Mouse (Mus musculus) brain, adult 2 months (tissue): ENCODE data around the gene Ceacam1.
A peak's percentile ranks its signal among the peaks of the same experiment; 100 is the strongest.
"Not testable (repeated sequence)": the region's sequence is repeated elsewhere in the genome, so short reads cannot be mapped to it uniquely, and the experiment has no call there.

Source experiments
- DNase-seq: peaks from one replicate; pipeline ENCODE4 v3.0.0; 2011; ENCODE audit warnings: low read depth, low spot score

Gene Ceacam1

GRCm38 (mm10) chr7:25439978-25440815 lies 37.2 kb downstream of the Ceacam1 start:
- no peak for DNase-seq

GRCm38 (mm10) chr7:25439124-25439822 lies 38.1 kb downstream of the Ceacam1 start:
- DNase-seq: no peak

GRCm38 (mm10) chr7:25436704-25437103 lies 40.7 kb downstream of the Ceacam1 start:
- no peak for DNase-seq

- no peak for DNase-seq
These were observed 41.2 kb downstream of the Ceacam1 start for GRCm38 (mm10) chr7:25436226-25436625.

- no peak for DNase-seq
These were observed 41.9 kb downstream of the Ceacam1 start for GRCm38 (mm10) chr7:25435546-25435851.

GRCm38 (mm10) chr7:25434654-25435545 lies 42.5 kb downstream of the Ceacam1 start:
- DNase-seq: no peak

GRCm38 (mm10) chr7:25433781-25434560 lies 43.4 kb downstream of the Ceacam1 start:
- DNase-seq: no peak

GRCm38 (mm10) chr7:25433007-25433541 lies 44.3 kb downstream of the Ceacam1 start:
- DNase-seq: peak; percentile 65

- no peak for DNase-seq
These were observed 45.0 kb downstream of the Ceacam1 start for GRCm38 (mm10) chr7:25432381-25432780.

- DNase-seq: no peak
These were observed 47.3 kb downstream of the Ceacam1 start for GRCm38 (mm10) chr7:25429886-25430784.

GRCm38 (mm10) chr7:25428321-25428720 lies 49.1 kb downstream of the Ceacam1 start:
- DNase-seq: no peak

GRCm38 (mm10) chr7:25427144-25427543 lies 50.3 kb downstream of the Ceacam1 start:
- no peak for DNase-seq

- not testable (repeated sequence) for DNase-seq
These were observed 51.0 kb downstream of the Ceacam1 start for GRCm38 (mm10) chr7:25426380-25426779.

- DNase-seq: peak; percentile 91
These were observed 53.0 kb downstream of the Ceacam1 start for GRCm38 (mm10) chr7:25424429-25424828.

- DNase-seq: peak; percentile 33
These were observed 55.0 kb downstream of the Ceacam1 start for GRCm38 (mm10) chr7:25422286-25422841.

- DNase-seq: no peak
These were observed 57.5 kb downstream of the Ceacam1 start for GRCm38 (mm10) chr7:25419943-25420342.

GRCm38 (mm10) chr7:25419536-25419935 lies 57.9 kb downstream of the Ceacam1 start:
- no peak for DNase-seq

GRCm38 (mm10) chr7:25417597-25417996 lies 59.8 kb downstream of the Ceacam1 start:
- peak; percentile 46 for DNase-seq

- no peak for DNase-seq
These were observed 64.5 kb downstream of the Ceacam1 start, which contains the start of gene Cxcl17 for GRCm38 (mm10) chr7:25412833-25413441. TSS of gene Cxcl17 (minus strand) at chr7:25412886.
